Mouse (Mus musculus): ENCODE data around the gene Ipo4.
A peak's percentile ranks its signal among the peaks of the same experiment; 100 is the strongest.

Ipo4 gene

DNA sequence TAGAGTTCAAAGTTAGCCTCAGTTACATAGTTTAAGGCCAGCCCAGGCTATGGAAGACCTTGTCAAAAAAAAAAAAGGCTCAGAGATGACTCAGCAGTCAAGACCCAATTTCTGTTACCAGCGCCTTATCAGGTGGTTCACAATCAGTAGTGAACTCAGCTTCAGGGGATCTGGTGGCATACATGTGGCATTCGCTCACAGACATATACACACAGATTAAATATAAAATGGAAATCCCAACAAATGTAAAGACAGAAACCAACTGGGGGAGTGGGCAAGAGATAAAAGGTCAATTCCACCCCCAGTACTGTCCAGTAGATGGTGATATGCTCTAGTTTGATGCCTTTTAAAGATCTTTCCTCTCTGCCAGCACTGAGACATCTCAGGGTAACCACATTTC is 49.6 kb downstream of the Ipo4 start:
- no peak for DNase-seq

DNA sequence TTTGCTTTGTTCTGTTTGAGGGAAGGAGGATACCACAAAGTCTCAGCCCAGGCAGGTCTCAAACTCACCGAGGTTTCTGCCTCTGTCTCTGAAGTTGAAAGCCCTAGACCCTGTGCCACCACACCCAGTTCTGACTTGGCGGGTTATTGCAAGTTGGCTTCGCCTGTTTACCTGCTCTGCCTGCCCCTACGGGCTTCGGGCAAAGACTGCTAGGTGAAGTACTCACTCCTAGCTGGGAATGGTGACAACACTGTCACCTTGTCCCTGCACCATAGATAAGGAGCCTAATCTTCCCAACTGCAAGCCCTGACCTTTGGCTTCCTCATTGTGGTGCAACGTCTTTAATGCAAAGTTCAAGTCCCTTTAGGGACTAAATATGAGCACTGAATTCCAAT is 50.2 kb downstream of the Ipo4 start:
- DNase-seq = peak; percentile 17 to 30

DNA sequence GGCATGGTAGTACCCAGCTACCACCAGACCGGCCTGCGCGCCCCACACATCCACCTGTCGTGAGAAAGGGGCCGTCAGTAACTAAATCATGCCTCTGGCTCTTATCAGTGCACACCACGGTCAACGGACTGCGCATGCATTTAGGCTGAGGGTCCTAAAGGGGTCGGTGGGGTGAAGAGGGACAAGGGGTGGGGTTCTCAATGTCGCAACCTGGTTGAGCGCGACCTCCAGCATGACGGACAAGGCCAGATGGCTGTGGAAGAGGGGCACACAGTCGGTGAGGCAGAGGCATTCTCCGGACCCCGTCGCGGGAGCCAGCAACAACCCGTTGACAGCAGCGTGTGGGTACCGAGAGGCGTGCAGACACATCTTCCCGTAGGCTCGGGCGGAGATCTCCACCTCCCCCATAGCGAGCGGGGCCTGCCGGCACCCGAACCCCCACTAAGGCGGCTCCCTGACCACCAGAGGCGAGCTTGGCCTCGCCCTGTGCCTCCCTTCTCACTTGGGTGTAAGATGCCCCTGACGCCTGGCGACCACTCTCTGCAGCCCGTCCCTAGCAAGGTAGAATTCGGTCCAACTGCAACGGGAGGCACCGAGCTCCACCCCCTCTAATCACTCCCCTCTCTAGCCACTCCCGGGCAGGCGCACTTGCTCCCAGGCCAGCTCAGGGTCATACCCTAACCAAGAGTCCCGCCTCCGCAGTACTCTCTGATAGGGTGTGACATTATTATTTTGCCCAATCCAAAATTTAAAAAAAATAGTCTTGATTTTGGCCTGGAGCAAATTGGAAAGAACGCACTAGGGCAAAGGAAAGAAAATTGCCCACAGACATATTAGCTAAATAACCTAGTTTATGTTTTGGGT is 50.8 kb downstream of the Ipo4 start, which contains the start of gene Emc9:
Gene Emc9 (minus strand): TSS at position 601 of the 864 bp plus-strand sequence.
- DNase-seq = peak; percentile 45 to 47

GRCm38 (mm10) chr14:55584303-55584701 is 51.5 kb downstream of the Ipo4 start:
- no peak for DNase-seq

GRCm38 (mm10) chr14:55581981-55582681 is 53.6 kb downstream of the Ipo4 start:
- no peak for DNase-seq

GRCm38 (mm10) chr14:55580731-55581130 is 55.0 kb downstream of the Ipo4 start:
- no peak for DNase-seq

GRCm38 (mm10) chr14:55579511-55580496 is 56.0 kb downstream of the Ipo4 start:
- DNase-seq = no peak

- no peak for DNase-seq
These were observed 57.0 kb downstream of the Ipo4 start for GRCm38 (mm10) chr14:55578668-55579269.

DNA sequence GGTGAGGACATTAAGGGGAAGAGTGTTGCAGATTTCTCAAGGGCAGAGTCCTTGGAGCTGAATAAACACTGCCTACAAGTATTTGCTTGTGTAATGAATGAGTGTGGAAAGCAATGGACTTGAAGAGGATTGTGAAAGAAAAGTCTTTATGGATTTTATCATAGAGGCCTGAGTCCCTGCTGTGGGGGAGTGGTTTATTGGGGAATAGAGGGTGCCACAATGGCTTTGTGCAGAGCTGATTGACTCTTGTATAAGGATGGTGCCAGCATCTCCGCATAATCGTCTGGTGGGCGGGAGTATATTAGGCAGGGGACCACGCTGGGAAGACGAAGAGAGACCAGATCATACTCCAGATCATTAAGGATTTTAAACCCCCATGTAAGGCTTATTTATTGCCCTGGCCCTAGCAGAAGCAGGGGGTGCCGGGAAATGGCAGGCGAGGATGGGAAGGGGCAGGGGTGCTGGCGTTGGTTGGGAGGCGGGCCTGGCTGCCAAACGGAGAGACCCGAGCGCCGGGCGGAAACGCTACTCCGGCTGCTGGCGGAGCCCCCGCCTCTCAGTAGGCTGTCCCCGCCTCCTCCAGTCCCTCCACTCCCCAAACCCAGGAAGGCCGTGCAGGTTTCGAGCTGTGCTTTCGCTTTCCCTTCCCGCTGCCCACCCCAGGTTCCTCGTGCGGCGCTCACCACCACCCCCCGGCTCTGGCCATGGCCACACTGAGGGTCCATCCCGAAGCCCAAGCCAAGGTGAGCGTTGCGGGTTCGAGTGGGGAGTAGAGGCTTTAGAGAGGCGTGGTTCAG is 57.7 kb downstream of the Ipo4 start, which contains the start of gene Psme1:
Gene Psme1 (plus strand): TSS at position 253 of the 797 bp plus-strand sequence.
- DNase-seq = peak; percentile 85 to 90

DNA sequence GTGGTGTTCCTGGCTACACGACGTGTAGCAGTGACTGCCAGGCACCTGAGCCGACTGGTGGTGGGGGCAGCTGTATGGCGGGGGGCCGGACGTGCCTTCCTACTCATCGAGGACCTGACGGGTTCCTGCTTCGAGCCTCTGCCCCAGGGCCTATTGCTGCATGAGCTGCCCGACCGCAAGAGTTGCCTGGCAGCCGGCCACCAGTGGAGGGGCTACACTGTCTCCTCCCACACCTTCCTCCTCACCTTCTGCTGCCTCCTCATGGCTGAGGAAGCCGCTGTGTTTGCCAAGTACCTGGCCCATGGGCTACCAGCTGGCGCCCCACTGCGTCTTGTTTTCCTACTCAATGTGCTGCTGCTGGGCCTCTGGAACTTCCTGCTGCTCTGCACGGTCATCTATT is 59.4 kb downstream of the Ipo4 start:
- DNase-seq = no peak

DNA sequence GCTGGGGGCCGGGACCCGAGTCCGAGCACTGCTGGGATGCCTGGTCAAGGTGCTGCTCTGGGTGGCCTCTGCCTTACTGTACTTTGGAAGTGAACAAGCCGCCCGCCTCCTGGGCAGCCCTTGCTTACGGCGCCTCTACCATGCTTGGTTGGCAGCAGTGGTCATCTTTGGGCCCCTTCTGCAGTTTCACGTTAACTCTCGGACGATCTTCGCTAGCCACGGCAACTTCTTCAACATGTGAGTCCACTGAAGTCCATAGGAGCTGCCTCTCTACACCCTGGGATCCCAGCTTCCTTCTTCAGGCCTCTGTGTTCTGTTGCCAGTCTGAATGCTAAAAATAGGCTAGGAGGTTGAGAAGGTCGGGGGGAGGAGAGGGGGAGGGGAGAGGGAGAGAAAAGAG is 60.0 kb downstream of the Ipo4 start:
- DNase-seq = no peak
